30 mouse cellular contexts compared by ENCODE assay signal in genomic region chr11:14598976-14599375, GRCm38 (mm10). TPM values are rescaled to one million over a fixed set of nuclear protein-coding genes. Genes with fewer than 3 reads are reported as not detected.
"Had no signal": no experiment of that assay in that cellular context is flagged by ENCODE, and none has a peak within 500 bp of the region (broad histone marks: within the 10 kb centered on the region; RNA-seq: fewer than 3 reads in every experiment).

TSS of gene Pom121l12 (plus strand) at chr11:14599276.

- H3K4me3 ChIP-seq: embryonic facial prominence, embryonic 10.5 days; embryonic facial prominence, embryonic 12.5 days; embryonic facial prominence, embryonic 13.5 days; embryonic facial prominence, embryonic 15.5 days; erythroblast, embryonic 14.5 days; forebrain, embryonic 10.5 days; forebrain, embryonic 12.5 days; forebrain, embryonic 13.5 days; forebrain, embryonic 15.5 days; gastrocnemius, adult 2 months; heart, adult 2 months had no signal

- H3K36me3 ChIP-seq: embryonic facial prominence, embryonic 10.5 days; embryonic facial prominence, embryonic 12.5 days; embryonic facial prominence, embryonic 13.5 days; embryonic facial prominence, embryonic 15.5 days; forebrain, embryonic 10.5 days; forebrain, embryonic 12.5 days; forebrain, embryonic 15.5 days had no signal

- H3K4me1 ChIP-seq: embryonic facial prominence, embryonic 10.5 days; embryonic facial prominence, embryonic 12.5 days; embryonic facial prominence, embryonic 13.5 days; embryonic facial prominence, embryonic 15.5 days; forebrain, embryonic 10.5 days; forebrain, embryonic 12.5 days; forebrain, embryonic 13.5 days; forebrain, embryonic 15.5 days had no signal

- ATAC-seq: forebrain, embryonic 13.5 days; forebrain, embryonic 14.5 days; forebrain, embryonic 15.5 days; forebrain, embryonic 16.5 days; forebrain, postnatal 0 days had no signal

- H3K9ac ChIP-seq: embryonic facial prominence, embryonic 12.5 days; embryonic facial prominence, embryonic 13.5 days; embryonic facial prominence, embryonic 15.5 days; forebrain, embryonic 12.5 days; forebrain, embryonic 13.5 days; forebrain, embryonic 15.5 days; forebrain, postnatal 0 days had no signal

- H3K27me3 ChIP-seq: embryonic facial prominence, embryonic 12.5 days; embryonic facial prominence, embryonic 13.5 days; embryonic facial prominence, embryonic 15.5 days; forebrain, embryonic 12.5 days; forebrain, embryonic 13.5 days; forebrain, embryonic 15.5 days had no signal

- H3K27ac ChIP-seq: embryonic facial prominence, embryonic 10.5 days; embryonic facial prominence, embryonic 12.5 days; embryonic facial prominence, embryonic 13.5 days; embryonic facial prominence, embryonic 15.5 days; forebrain, embryonic 10.5 days; forebrain, embryonic 12.5 days; forebrain, embryonic 13.5 days; forebrain, embryonic 15.5 days; gastrocnemius, adult 2 months; heart, adult 2 months had no signal

- DNase-seq: cerebellum, adult 8-10 months; cerebellum, adult 9-10 months; cerebellum, adult 9-11 months; cerebellum, postnatal 25 days; cerebellum, postnatal 36 days; embryo, embryonic 11 days; forebrain, postnatal 0 days; gastrocnemius, adult 2 months; gastrocnemius, postnatal 10 days; gastrocnemius, postnatal 14 days; gastrocnemius, postnatal 25 days; gastrocnemius, postnatal 36 days; heart, adult 18-20 months; heart, adult 2 months had no signal

- H3K4me2 ChIP-seq: embryonic facial prominence, embryonic 12.5 days; embryonic facial prominence, embryonic 13.5 days; embryonic facial prominence, embryonic 15.5 days; forebrain, embryonic 12.5 days; forebrain, embryonic 13.5 days; forebrain, embryonic 15.5 days had no signal

- H3K9me3 ChIP-seq: embryonic facial prominence, embryonic 10.5 days; embryonic facial prominence, embryonic 12.5 days; embryonic facial prominence, embryonic 13.5 days; embryonic facial prominence, embryonic 15.5 days; forebrain, embryonic 10.5 days; forebrain, embryonic 12.5 days; forebrain, embryonic 13.5 days; forebrain, embryonic 15.5 days had no signal

RNA-seq across cellular contexts. Expression of gene Pom121l12, which starts in this region (rescaled TPM):
- polyA plus RNA-seq: cortical plate, adult 2 months; embryonic facial prominence, embryonic 10.5 days; embryonic facial prominence, embryonic 11.5 days; embryonic facial prominence, embryonic 12.5 days; embryonic facial prominence, embryonic 13.5 days; embryonic facial prominence, embryonic 14.5 days; embryonic facial prominence, embryonic 15.5 days; erythroblast, embryonic 14.5 days; forebrain, embryonic 10.5 days; forebrain, embryonic 11.5 days; forebrain, embryonic 12.5 days; forebrain, embryonic 13.5 days; forebrain, embryonic 14.5 days; forebrain, embryonic 15.5 days; forebrain, embryonic 16.5 days; forebrain, postnatal 0 days; frontal cortex, adult 2 months; heart, adult 2 months had no signal
